In genomic region chr2:112367222-112367621, GRCm38 (mm10) we compare ENCODE assay signal across 7 mouse cellular contexts. TPM values are rescaled to one million over a fixed set of nuclear protein-coding genes. Genes with fewer than 3 reads are reported as not detected.
A peak's percentile ranks its signal among the peaks of the same experiment; 100 is the strongest.
DNase-seq lines count a peak whose midpoint lies in the region; ATAC-seq lines count a peak whose summit lies in the region.

No protein-coding gene starts in this region.

- ATAC-seq in neural tube, embryonic 11.5 days (ENCODE audit: insufficient read depth, low FRiP score, low TSS enrichment) = no peak
- peak; percentile 47; the same call in 1 of the 2 replicates for ATAC-seq in heart, embryonic 15.5 days (replicated peaks; ENCODE audit: insufficient number of reproducible peaks, insufficient read depth, low FRiP score, low read depth)
- peak; percentile 62; the same call in 1 of the 2 replicates for ATAC-seq in liver, embryonic 13.5 days (ENCODE audit: low read depth)
- no peak for ATAC-seq in stomach, embryonic 16.5 days (ENCODE audit: insufficient read depth, low FRiP score)

- peaks cover 8% of the 10 kb centered on the region; the same call in 1 of the 2 replicates for H3K36me3 ChIP-seq in neural tube, embryonic 11.5 days (ENCODE audit: control insufficient read depth, insufficient read depth, low read length)
- peaks cover 22% of the 10 kb centered on the region for H3K36me3 ChIP-seq in heart, embryonic 15.5 days
- peaks cover 27% of the 10 kb centered on the region for H3K36me3 ChIP-seq in liver, embryonic 13.5 days
- peaks cover 11% of the 10 kb centered on the region for H3K36me3 ChIP-seq in stomach, embryonic 16.5 days (ENCODE audit: control insufficient read depth, insufficient read depth, low read length)

- no peaks in the 10 kb centered on the region for H3K27me3 ChIP-seq in neural tube, embryonic 11.5 days (ENCODE audit: control insufficient read depth, insufficient read depth, low read length)
- H3K27me3 ChIP-seq in heart, embryonic 15.5 days = no peaks in the 10 kb centered on the region
- H3K27me3 ChIP-seq in liver, embryonic 13.5 days = no peaks in the 10 kb centered on the region
- no peaks in the 10 kb centered on the region for H3K27me3 ChIP-seq in stomach, embryonic 16.5 days (ENCODE audit: control insufficient read depth, insufficient read depth, low read length)

- peak overlapping the region; percentile 80 for H3K9ac ChIP-seq in neural tube, embryonic 11.5 days (ENCODE audit: low read length)
- H3K9ac ChIP-seq in heart, embryonic 15.5 days = peak overlapping the region; percentile 76
- peak overlapping the region; percentile 85 for H3K9ac ChIP-seq in liver, embryonic 13.5 days
- H3K9ac ChIP-seq in stomach, embryonic 16.5 days (ENCODE audit: low read length) = peak overlapping the region; percentile 88

- H3K4me3 ChIP-seq in neural tube, embryonic 11.5 days (ENCODE audit: low read depth, low read length) = peak overlapping the region; percentile 89
- H3K4me3 ChIP-seq in heart, embryonic 15.5 days = peak overlapping the region; percentile 83
- peak overlapping the region; percentile 87 for H3K4me3 ChIP-seq in liver, embryonic 13.5 days (replicated peaks)
- peak overlapping the region; percentile 84 for H3K4me3 ChIP-seq in stomach, embryonic 16.5 days (replicated peaks; ENCODE audit: low read length)

- no peak for DNase-seq in neural tube, embryonic 11.5 days (ENCODE audit: low spot score)
- DNase-seq in neural tube, embryonic 10.5 days (ENCODE audit: extremely low spot score, low spot score) = no peak
- peak; percentile 28 to 32 for DNase-seq in cerebellum, postnatal 14 days
- DNase-seq in liver, embryonic 13.5 days = peak; percentile 13
- no peak for DNase-seq in lung, postnatal 4 days

- peaks cover 3% of the 10 kb centered on the region; the same call in 1 of the 2 replicates for H3K4me1 ChIP-seq in neural tube, embryonic 11.5 days (ENCODE audit: control insufficient read depth, insufficient read depth, low read length)
- H3K4me1 ChIP-seq in heart, embryonic 15.5 days (replicated peaks) = peaks cover 8% of the 10 kb centered on the region
- peaks cover 23% of the 10 kb centered on the region for H3K4me1 ChIP-seq in liver, embryonic 13.5 days (replicated peaks)
- peaks cover 8% of the 10 kb centered on the region for H3K4me1 ChIP-seq in stomach, embryonic 16.5 days (ENCODE audit: control insufficient read depth, insufficient read depth, low read length)

- peak overlapping the region; percentile 83; the same call in 1 of the 2 replicates for H3K27ac ChIP-seq in neural tube, embryonic 11.5 days (ENCODE audit: low read depth, low read length)
- peak overlapping the region; percentile 84 for H3K27ac ChIP-seq in heart, embryonic 15.5 days
- H3K27ac ChIP-seq in liver, embryonic 13.5 days = peak overlapping the region; percentile 77; the same call in 1 of the 2 replicates
- no peak overlapping the region; the same call in 1 of the 2 replicates for H3K27ac ChIP-seq in stomach, embryonic 16.5 days (ENCODE audit: low read length)

- 19% methylated on average over 15 of the region's 15 CpGs for WGBS in neural tube, embryonic 11.5 days
- WGBS in heart, embryonic 15.5 days = 16% methylated on average over 15 of the region's 15 CpGs
- 13% methylated on average over 15 of the region's 15 CpGs for WGBS in liver, embryonic 13.5 days (ENCODE audit: insufficient replicate concordance)
- 14% methylated on average over 15 of the region's 15 CpGs for WGBS in stomach, embryonic 16.5 days

- H3K9me3 ChIP-seq in neural tube, embryonic 11.5 days (ENCODE audit: control insufficient read depth, low read length) = no peaks in the 10 kb centered on the region
- no peaks in the 10 kb centered on the region for H3K9me3 ChIP-seq in heart, embryonic 15.5 days (replicated peaks)
- H3K9me3 ChIP-seq in liver, embryonic 13.5 days (replicated peaks) = no peaks in the 10 kb centered on the region
- no peaks in the 10 kb centered on the region for H3K9me3 ChIP-seq in stomach, embryonic 16.5 days (replicated peaks; ENCODE audit: control insufficient read depth, low read length)

- peak overlapping the region; percentile 83 for H3K4me2 ChIP-seq in neural tube, embryonic 11.5 days (ENCODE audit: low read depth)
- H3K4me2 ChIP-seq in heart, embryonic 15.5 days = peak overlapping the region; percentile 68
- peak overlapping the region; percentile 80 for H3K4me2 ChIP-seq in liver, embryonic 13.5 days
- H3K4me2 ChIP-seq in stomach, embryonic 16.5 days (ENCODE audit: low read depth, low read length) = peak overlapping the region; percentile 82

RNA-seq across cellular contexts. Expression of gene Emc4, which starts 0.6 kb away (rescaled TPM):
- 122 and 124 TPM in 2 replicates for polyA plus RNA-seq in neural tube, embryonic 11.5 days (2014; fragmentation: Nextera tagmentation; extraction: Ambion mirVana)
- polyA plus RNA-seq in heart, embryonic 15.5 days (2015; fragmentation: Nextera tagmentation; extraction: Ambion mirVana) = 92.2 and 97.4 TPM in 2 replicates
- polyA plus RNA-seq in liver, embryonic 13.5 days (2015; fragmentation: Nextera tagmentation; extraction: Ambion mirVana) = 48.0 and 50.9 TPM in 2 replicates
- polyA plus RNA-seq in stomach, embryonic 16.5 days (2015; fragmentation: Nextera tagmentation; extraction: Ambion mirVana) = 107 and 115 TPM in 2 replicates

RNA-seq across cellular contexts. Expression of gene Katnbl1, which starts 11.8 kb away (rescaled TPM):
- 54.6 and 55.2 TPM in 2 replicates for polyA plus RNA-seq in neural tube, embryonic 11.5 days (2014; fragmentation: Nextera tagmentation; extraction: Ambion mirVana)
- polyA plus RNA-seq in heart, embryonic 15.5 days (2015; fragmentation: Nextera tagmentation; extraction: Ambion mirVana) = 19.9 and 20.6 TPM in 2 replicates
- 21.8 and 29.3 TPM in 2 replicates for polyA plus RNA-seq in liver, embryonic 13.5 days (2015; fragmentation: Nextera tagmentation; extraction: Ambion mirVana)
- 39.8 and 46.9 TPM in 2 replicates for polyA plus RNA-seq in stomach, embryonic 16.5 days (2015; fragmentation: Nextera tagmentation; extraction: Ambion mirVana)

Comparison
In these comparisons a context has a peak if more than half of its experiments do, and no peak if none do; other contexts are left out.
1. ATAC-seq: peak in heart, embryonic 15.5 days (single experiment) and liver, embryonic 13.5 days (single experiment); none in neural tube, embryonic 11.5 days (single experiment) and stomach, embryonic 16.5 days (single experiment).
2. DNase-seq: peak in cerebellum, postnatal 14 days (2 of 2) and liver, embryonic 13.5 days (single experiment); none in neural tube, embryonic 11.5 days (single experiment), neural tube, embryonic 10.5 days (single experiment) and lung, postnatal 4 days (0 of 2).
3. Peak in every context shown above with its lines, with median percentiles within 50 percentile points of each other: H3K4me2 ChIP-seq, H3K4me3 ChIP-seq and H3K9ac ChIP-seq.